Mouse (Mus musculus) olfactory bulb, adult 2 months (tissue): ENCODE data around the gene Emc7. TPM values are rescaled to one million over a fixed set of nuclear protein-coding genes. Genes with fewer than 3 reads are reported as not detected.
A peak's percentile ranks its signal among the peaks of the same experiment; 100 is the strongest.
"Not testable (repeated sequence)": the region's sequence is repeated elsewhere in the genome, so short reads cannot be mapped to it uniquely, and the experiment has no call there.

Experiments used
- H3K27ac ChIP-seq: fragments of 200-500 bp; 2 replicates; pipeline ENCODE4 v1.5.1; 2012; ENCODE audit warnings: low read depth, low read length; ENCODE audit not compliant: insufficient read depth
- H3K4me1 ChIP-seq: fragments of 200-500 bp; 2 replicates; pipeline ENCODE4 v1.6.1; 2012; ENCODE audit warnings: low read length; ENCODE audit not compliant: control insufficient read depth, insufficient read depth
- H3K4me3 ChIP-seq: fragments of 200-500 bp; 2 replicates; pipeline ENCODE4 v1.5.1; 2012; ENCODE audit warnings: mild to moderate bottlenecking, low read depth, low read length, moderate library complexity; ENCODE audit not compliant: insufficient read depth
- CTCF ChIP-seq: fragments of 200-500 bp; IDR thresholded peaks from 2 replicates; pipeline ENCODE4 v1.5.1; 2012; ENCODE audit warnings: low read depth, mild to moderate bottlenecking, low read length, moderate library complexity; ENCODE audit not compliant: insufficient read depth
- POLR2A ChIP-seq: fragments of 200-500 bp; IDR thresholded peaks from 2 replicates; pipeline ENCODE4 v1.6.1; 2012; ENCODE audit warnings: mild to moderate bottlenecking, low read depth, low read length, moderate library complexity; ENCODE audit not compliant: insufficient read depth
- WGBS: fragments of 180-500 bp; shearing (Covaris S2); methylation state at CpG from one replicate; pipeline ENCODE4 v1.1.7; 2018; 5-methylcytosine and 5-hydroxymethylcytosine counted together
- polyA plus RNA-seq: library from polyadenylated mRNA; stranded (reverse); fragments of >200 nt; gene quantifications from 2 replicates; pipeline ENCODE4 v1.2.4, GENCODE M21; 2012; ENCODE audit warnings: low replicate concordance; ENCODE audit not compliant: missing spikeins, insufficient read depth, insufficient read length

Gene Emc7
- 52.0 TPM in 1 of 2 replicates, not detected in the other for polyA plus RNA-seq

DNA sequence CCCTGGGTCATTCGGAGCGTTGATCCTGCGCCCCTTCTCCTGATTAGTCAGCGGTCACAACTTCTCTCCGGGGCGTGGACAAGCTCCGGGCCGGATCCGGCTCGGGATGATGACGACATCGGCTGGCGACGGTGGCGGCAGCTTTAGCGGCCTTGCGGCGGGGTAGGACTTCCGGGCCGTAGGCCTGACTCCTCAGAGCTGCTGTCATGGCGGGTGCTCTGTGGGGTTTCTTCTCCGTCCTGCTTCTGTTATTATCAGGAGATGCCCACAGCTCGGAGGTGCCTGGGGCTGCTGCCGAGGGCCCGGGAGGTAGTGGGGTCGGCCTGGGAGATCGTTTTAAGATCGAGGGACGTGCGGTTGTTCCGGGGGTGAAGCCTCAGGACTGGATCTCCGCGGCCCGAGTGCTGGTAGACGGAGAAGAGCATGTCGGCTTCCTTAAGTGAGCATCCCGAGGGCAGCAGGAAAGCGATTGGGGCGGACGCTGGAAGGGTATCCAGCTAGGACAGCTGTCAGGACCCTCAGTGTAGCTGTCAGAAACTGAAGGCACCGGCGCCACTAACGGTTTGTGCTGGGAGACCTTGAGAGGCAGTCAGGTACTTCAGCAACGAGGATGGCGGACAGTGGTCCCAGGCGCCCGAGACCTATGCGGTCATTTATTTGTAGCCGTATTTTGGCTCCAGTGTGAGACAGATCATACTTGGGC is at the start of gene Emc7:
Gene Emc7, plus strand, starts transcription at position 136 of the 703 bp plus-strand sequence.
- TF ChIP-seq CTCF (no peak), POLR2A (peak; percentile 87)
- WGBS: under 1% methylated on average over 49 of the region's 49 CpGs
- Histone ChIP-seq H3K27ac (peak within 1 kb of the TSS; percentile 53), H3K4me3 (peak within 1 kb of the TSS; percentile 88), H3K4me1 (no peaks in the 10 kb centered on the region)

GRCm38 (mm10) chr2:112407030-112407429 is 47.8 kb upstream of the Emc7 start:
- no peaks in the 10 kb centered on the region for H3K4me1 ChIP-seq
- WGBS: 87% methylated on average over 3 of the region's 3 CpGs

DNA sequence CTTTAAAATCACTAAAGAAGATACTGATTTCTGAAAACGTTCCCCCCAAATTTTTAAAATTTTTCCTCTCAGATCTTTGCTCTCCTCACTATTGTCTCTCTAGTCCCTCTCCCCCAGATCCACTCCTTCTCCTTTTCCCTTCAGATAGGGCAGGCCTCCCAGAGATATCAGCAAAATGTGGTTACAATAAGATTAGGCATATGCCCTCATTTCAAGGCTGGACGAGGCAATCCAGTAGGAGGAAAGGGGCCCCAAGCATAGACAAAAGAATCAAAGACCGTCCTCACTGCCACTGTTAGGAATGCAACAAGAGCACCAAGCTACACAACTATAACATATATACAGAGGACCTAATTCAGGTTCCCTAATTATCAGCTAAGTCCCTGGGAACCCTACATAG is 29.5 kb upstream of the Emc7 start:
- Histone ChIP-seq H3K4me1 (no peaks in the 10 kb centered on the region), H3K27ac (no peak overlapping the region), H3K4me3 (no peak overlapping the region)
- TF ChIP-seq POLR2A (no peak), CTCF (no peak)
- 78% methylated on average over 3 of the region's 3 CpGs for WGBS

More at GRCm38 (mm10) chr2:112407030-112407429, 47.8 kb upstream of the Emc7 start:
- no peak overlapping the region for H3K27ac ChIP-seq
- TF ChIP-seq CTCF (no peak), POLR2A (no peak)
- H3K4me3 ChIP-seq: no peak overlapping the region

DNA sequence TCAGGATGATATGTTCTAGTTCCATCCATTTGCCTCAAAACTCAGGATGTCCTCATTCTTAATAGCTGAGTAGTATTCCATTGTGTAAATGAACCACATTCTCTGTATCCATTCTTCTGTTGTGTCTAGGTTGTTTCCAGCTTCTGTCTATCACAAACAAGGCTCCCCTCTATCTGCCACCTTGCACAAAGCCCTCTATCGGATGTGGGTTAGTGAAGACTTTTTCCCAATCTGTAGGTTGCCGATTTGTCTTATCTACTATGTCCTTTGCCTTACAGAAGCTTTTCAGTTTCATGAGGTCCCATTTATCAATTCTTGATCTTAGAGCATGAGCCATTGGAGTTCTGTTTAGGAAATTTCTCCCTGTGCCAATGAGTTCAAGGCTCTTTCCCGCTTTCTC is 26.3 kb upstream of the Emc7 start:
- H3K27ac ChIP-seq, H3K4me1 ChIP-seq, H3K4me3 ChIP-seq: not testable (repeated sequence)
- 93% methylated on average over 3 of the region's 3 CpGs for WGBS

- no peak overlapping the region for H3K4me3 ChIP-seq
- no peak for TF ChIP-seq POLR2A
- TF ChIP-seq CTCF: no peak
- no peaks in the 10 kb centered on the region for H3K4me1 ChIP-seq
- no peak overlapping the region for H3K27ac ChIP-seq
- WGBS: 91% methylated on average over 4 of the region's 4 CpGs
These were observed 25.1 kb upstream of the Emc7 start for GRCm38 (mm10) chr2:112429665-112430064.

- WGBS: 76% methylated on average over 5 of the region's 5 CpGs
- no peak for TF ChIP-seq CTCF
- TF ChIP-seq POLR2A: no peak
- Histone ChIP-seq H3K4me1 (no peaks in the 10 kb centered on the region), H3K4me3 (no peak overlapping the region), H3K27ac (no peak overlapping the region)
These were observed 24.4 kb upstream of the Emc7 start for GRCm38 (mm10) chr2:112430403-112430802.

DNA sequence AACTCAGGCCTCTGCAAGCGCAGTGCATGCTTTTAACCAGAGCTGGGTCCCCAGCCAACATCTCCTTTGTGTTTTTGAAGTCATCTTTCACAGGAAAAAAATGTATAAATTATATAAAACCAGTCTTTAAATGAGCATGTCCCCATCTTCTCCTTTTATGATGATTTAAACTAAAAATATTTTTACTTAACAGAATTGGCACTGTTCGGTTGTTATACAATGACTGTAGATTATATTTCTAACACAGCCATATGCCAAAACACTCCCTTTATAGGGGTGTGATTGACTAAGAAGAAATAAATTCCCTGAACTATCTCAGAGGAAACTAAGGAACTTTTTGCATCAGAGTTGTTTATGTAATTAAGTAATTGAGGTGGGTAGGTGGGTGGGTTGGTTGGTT is 22.3 kb upstream of the Emc7 start:
- TF ChIP-seq CTCF (no peak), POLR2A (no peak)
- no peak overlapping the region for H3K27ac ChIP-seq
- WGBS: 86% methylated on average over 2 of the region's 2 CpGs

DNA sequence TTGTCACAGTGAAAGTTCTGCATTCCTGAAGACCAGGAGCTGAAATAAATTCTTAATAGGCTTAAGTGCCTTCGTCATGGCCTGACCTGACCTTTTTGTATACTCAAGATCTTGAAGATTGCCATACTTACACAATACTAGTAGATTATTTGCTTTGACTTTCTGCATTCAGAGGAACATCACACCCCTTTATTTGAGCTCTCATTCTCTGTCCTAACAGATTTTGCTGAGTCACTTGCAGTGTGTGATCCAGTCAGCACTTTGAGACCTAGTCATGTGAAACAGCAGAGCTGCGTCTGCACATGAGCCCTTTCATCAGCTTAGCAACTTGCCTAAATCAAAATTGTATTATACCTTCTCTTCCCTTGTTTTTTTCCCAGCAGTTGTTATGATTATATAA is 21.4 kb upstream of the Emc7 start:
- TF ChIP-seq POLR2A (no peak), CTCF (no peak)
- H3K4me3 ChIP-seq: no peak overlapping the region
- no peaks in the 10 kb centered on the region for H3K4me1 ChIP-seq
- H3K27ac ChIP-seq: no peak overlapping the region
- WGBS: 75% methylated on average over 2 of the region's 2 CpGs

More for the DNA sequence above, 22.3 kb upstream of the Emc7 start:
- Histone ChIP-seq H3K4me1 (no peaks in the 10 kb centered on the region), H3K4me3 (no peak overlapping the region)

GRCm38 (mm10) chr2:112436292-112436691 is 18.5 kb upstream of the Emc7 start:
- 76% methylated on average over 4 of the region's 4 CpGs for WGBS
- TF ChIP-seq POLR2A: no peak
- TF ChIP-seq CTCF: no peak
- no peak overlapping the region for H3K27ac ChIP-seq
- H3K4me1 ChIP-seq: no peaks in the 10 kb centered on the region
- H3K4me3 ChIP-seq: no peak overlapping the region

DNA sequence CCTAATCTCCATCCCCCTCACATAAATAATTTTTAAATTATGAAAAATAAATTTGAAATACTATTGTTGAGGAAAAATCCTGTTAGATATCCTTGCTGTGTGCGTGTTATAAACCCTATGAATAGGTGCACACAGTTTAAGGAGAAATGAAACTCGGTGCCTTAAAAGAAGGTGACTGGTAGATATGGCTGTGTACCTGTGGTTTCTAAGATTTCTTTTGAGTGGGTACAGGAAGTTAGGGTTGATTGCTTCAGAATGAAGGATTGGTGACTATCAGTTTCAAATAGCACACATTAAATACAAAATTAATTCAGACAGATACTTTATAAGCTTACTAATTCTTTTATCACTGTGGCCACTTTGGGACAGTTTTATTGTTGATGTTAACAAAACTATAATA is 17.2 kb upstream of the Emc7 start:
- WGBS: 94% methylated on average over 2 of the region's 2 CpGs
- Histone ChIP-seq H3K27ac (no peak overlapping the region), H3K4me1 (no peaks in the 10 kb centered on the region), H3K4me3 (no peak overlapping the region)
- TF ChIP-seq CTCF (no peak), POLR2A (no peak)
